Mouse (Mus musculus): ENCODE results near the gene Scd2. TPM values are rescaled to one million over a fixed set of nuclear protein-coding genes. Genes with fewer than 3 reads are reported as not detected.

Scd2 gene
- polyA plus RNA-seq, 1 experiment from 2014 or later, result 224 TPM

DNA sequence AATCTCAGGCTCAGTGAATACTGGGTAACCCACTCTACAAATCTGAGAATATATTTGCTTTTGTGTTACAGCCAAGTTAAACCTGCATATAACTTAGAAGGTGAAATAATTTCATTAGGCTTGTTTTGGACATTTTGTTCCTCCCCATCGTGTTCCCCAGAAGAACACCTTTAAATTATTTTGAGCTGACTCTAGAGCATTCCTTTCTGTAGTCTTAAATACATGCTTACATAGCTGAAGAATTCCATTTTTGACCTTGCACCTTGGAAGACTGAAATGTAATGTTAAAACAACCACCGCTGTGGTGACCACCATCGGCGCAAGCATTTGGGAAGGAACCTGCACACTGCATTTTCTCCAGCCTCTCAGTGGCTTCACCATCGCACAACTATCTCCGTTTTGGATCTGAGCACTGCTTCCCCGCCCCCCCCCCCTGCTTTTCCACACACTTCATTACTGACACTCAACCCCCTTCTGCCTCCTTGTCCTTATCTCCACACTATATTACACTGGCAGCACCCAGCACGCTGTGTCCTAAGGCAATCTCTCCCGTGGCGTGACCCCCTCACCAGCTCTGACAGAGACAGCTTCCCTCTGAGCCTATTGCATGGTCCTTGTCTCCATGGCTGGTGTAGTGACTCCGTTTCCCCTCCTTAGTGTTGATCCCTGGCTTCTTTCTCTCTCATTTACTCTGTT, 5.9 kb upstream of the Scd2 start:
- Histone ChIP-seq H3K4me3 (ENCODE audit: low read depth, low read length) (no peak overlapping the region), H3K27ac (replicated peaks; ENCODE audit: low read depth, low read length) (no peak overlapping the region), H3K27me3 (replicated peaks; ENCODE audit: control insufficient read depth, insufficient read depth, low read length) (no peaks in the 10 kb centered on the region), H3K4me1 (ENCODE audit: control insufficient read depth, insufficient read depth, low read length) (peaks cover 23% of the 10 kb centered on the region), H3K36me3 (ENCODE audit: control insufficient read depth, insufficient read depth, low read length) (no peaks in the 10 kb centered on the region), H3K9me3 (ENCODE audit: control insufficient read depth, low read length) (no peaks in the 10 kb centered on the region), H3K9ac (ENCODE audit: low read depth, low read length) (no peak overlapping the region), H3K4me2 (ENCODE audit: low read depth, low read length) (no peak overlapping the region)
- no peak for ATAC-seq (ENCODE audit: low read depth)
- WGBS, result 64% methylated on average over 11 of the region's 11 CpGs
- DNase-seq (ENCODE audit: low spot score), result no peak

GRCm38 (mm10) chr19:44292083-44292482, 1.4 kb upstream of the Scd2 start:
- Histone ChIP-seq H3K9me3 (ENCODE audit: control insufficient read depth, low read length) (no peaks in the 10 kb centered on the region), H3K4me3 (ENCODE audit: low read depth, low read length) (no peak overlapping the region), H3K4me2 (ENCODE audit: low read depth, low read length) (no peak overlapping the region), H3K9ac (ENCODE audit: low read depth, low read length) (no peak overlapping the region), H3K27me3 (replicated peaks; ENCODE audit: control insufficient read depth, insufficient read depth, low read length) (no peaks in the 10 kb centered on the region), H3K4me1 (ENCODE audit: control insufficient read depth, insufficient read depth, low read length) (peaks cover 17% of the 10 kb centered on the region), H3K36me3 (ENCODE audit: control insufficient read depth, insufficient read depth, low read length) (peaks cover 23% of the 10 kb centered on the region), H3K27ac (replicated peaks; ENCODE audit: low read depth, low read length) (no peak overlapping the region)
- ATAC-seq (ENCODE audit: low read depth) (no peak), DNase-seq (ENCODE audit: low spot score) (no peak)
- WGBS, result 73% methylated on average over 2 of the region's 2 CpGs

- Histone ChIP-seq H3K9me3 (ENCODE audit: control insufficient read depth, low read length) (no peaks in the 10 kb centered on the region), H3K4me1 (ENCODE audit: control insufficient read depth, insufficient read depth, low read length) (peaks cover 20% of the 10 kb centered on the region), H3K4me2 (ENCODE audit: low read depth, low read length) (peak overlapping the region; percentile 82), H3K4me3 (ENCODE audit: low read depth, low read length) (no peak overlapping the region), H3K9ac (ENCODE audit: low read depth, low read length) (no peak overlapping the region), H3K36me3 (ENCODE audit: control insufficient read depth, insufficient read depth, low read length) (peaks cover 27% of the 10 kb centered on the region), H3K27me3 (replicated peaks; ENCODE audit: control insufficient read depth, insufficient read depth, low read length) (no peaks in the 10 kb centered on the region), H3K27ac (replicated peaks; ENCODE audit: low read depth, low read length) (peak overlapping the region; percentile 95)
- no peak for ATAC-seq (ENCODE audit: low read depth)
- DNase-seq (ENCODE audit: low spot score), result no peak
- 57% methylated on average over 3 of the region's 3 CpGs for WGBS
Observed at GRCm38 (mm10) chr19:44292483-44292882, 991 bp upstream of the Scd2 start.

DNA sequence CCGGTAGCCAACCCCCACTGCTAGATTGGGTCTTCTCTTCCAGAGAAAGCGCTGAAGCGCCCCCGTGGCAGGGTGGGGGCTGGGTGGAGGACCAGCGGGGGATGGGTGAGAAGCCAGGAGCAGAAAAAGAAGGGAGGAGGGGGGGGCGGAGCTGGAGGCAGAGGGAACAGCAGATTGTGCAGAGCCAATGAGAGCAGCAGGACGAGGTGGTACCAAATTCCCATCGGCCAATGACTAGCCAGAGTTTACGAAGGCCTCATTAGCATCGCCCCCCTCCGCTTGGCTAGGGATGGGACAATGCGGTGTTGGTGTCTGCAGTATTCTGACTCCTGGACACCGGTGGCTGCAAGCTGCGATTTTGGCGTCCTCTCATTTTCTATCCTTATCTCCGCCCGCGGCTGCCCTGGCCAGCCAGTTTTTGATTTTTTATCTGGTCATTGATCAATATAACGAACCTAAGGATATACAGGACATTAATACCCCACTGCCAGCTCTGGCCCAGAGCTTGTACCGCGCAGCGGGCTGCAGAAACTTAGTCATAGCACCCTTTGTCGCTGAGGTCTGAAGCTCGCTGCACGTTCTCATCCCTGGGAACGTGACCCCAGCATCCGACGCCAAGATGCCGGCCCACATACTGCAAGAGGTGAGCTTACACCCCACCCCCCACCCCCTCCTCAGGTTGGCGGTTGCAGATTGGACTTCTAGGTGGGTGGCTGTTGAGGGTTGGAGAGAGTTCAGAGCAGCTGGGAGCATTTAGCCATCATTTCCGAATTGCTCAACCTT, 486 bp downstream of the Scd2 start:
- H3K27me3 ChIP-seq (replicated peaks; ENCODE audit: control insufficient read depth, insufficient read depth, low read length), result no peaks in the 10 kb centered on the region
- H3K36me3 ChIP-seq (ENCODE audit: control insufficient read depth, insufficient read depth, low read length), result peaks cover 42% of the 10 kb centered on the region
- H3K27ac ChIP-seq (replicated peaks; ENCODE audit: low read depth, low read length), result peak overlapping the region; percentile 95
- H3K4me2 ChIP-seq (ENCODE audit: low read depth, low read length), result peak overlapping the region; percentile 82
- under 1% methylated on average over 27 of the region's 31 CpGs for WGBS
- peak; percentile 100 for DNase-seq (ENCODE audit: low spot score)
- peak overlapping the region; percentile 71 for H3K4me3 ChIP-seq (ENCODE audit: low read depth, low read length)
- peak overlapping the region; percentile 89 for H3K9ac ChIP-seq (ENCODE audit: low read depth, low read length)
- ATAC-seq (ENCODE audit: low read depth), result peak; percentile 98
- H3K9me3 ChIP-seq (ENCODE audit: control insufficient read depth, low read length), result no peaks in the 10 kb centered on the region
- H3K4me1 ChIP-seq (ENCODE audit: control insufficient read depth, insufficient read depth, low read length), result peaks cover 35% of the 10 kb centered on the region

DNA sequence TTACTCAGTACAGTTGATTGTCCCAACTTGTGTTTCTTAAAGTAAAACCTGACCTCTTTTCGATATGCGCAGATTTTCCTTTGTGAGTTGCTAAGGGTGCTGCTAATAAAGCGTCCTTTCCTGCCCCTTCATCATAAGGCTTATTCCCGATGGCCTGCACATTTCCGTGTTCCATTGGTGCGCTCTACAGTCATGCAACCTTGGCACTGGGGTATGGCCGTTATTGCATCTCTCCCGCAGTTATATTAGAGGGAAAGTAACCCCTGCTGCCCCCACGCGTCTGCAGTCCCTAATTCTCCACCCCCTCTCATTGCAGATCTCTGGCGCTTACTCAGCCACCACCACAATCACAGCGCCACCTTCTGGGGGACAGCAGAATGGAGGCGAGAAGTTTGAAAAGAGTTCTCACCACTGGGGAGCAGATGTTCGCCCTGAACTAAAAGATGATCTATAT, 1.1 kb downstream of the Scd2 start:
- H3K9ac ChIP-seq (ENCODE audit: low read depth, low read length), result peak overlapping the region; percentile 89
- H3K27ac ChIP-seq (replicated peaks; ENCODE audit: low read depth, low read length), result peak overlapping the region; percentile 95
- peaks cover 48% of the 10 kb centered on the region for H3K36me3 ChIP-seq (ENCODE audit: control insufficient read depth, insufficient read depth, low read length)
- peak overlapping the region; percentile 71 for H3K4me3 ChIP-seq (ENCODE audit: low read depth, low read length)
- under 1% methylated on average over 14 of the region's 14 CpGs for WGBS
- H3K4me2 ChIP-seq (ENCODE audit: low read depth, low read length), result peak overlapping the region; percentile 82
- H3K4me1 ChIP-seq (ENCODE audit: control insufficient read depth, insufficient read depth, low read length), result peaks cover 37% of the 10 kb centered on the region
- ATAC-seq (ENCODE audit: low read depth), result peak; percentile 39
- no peaks in the 10 kb centered on the region for H3K9me3 ChIP-seq (ENCODE audit: control insufficient read depth, low read length)
- H3K27me3 ChIP-seq (replicated peaks; ENCODE audit: control insufficient read depth, insufficient read depth, low read length), result no peaks in the 10 kb centered on the region
- DNase-seq (ENCODE audit: low spot score), result peak; percentile 96

DNA sequence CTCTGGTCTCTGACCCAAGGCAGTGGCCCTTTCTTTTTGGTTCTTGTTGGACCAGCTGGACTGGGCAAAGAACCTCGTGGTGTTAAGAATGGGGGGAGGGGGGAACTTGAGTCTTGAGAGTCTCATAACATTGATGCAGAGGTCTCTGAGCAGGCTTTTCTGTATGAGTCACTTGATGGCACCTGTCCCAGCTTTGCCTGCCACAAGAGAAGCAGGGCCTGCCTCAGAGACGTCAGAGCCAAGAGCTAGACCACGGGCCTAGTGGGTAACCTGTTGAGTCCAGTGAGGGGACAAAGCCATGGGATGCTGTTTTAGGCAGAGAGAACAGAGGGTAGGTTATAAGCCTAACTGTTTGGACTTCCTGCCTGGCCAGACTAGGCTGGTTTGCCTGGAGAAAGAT, 1.8 kb downstream of the Scd2 start:
- H3K4me1 ChIP-seq (ENCODE audit: control insufficient read depth, insufficient read depth, low read length), result peaks cover 40% of the 10 kb centered on the region
- no peak overlapping the region for H3K27ac ChIP-seq (replicated peaks; ENCODE audit: low read depth, low read length)
- no peaks in the 10 kb centered on the region for H3K9me3 ChIP-seq (ENCODE audit: control insufficient read depth, low read length)
- H3K4me3 ChIP-seq (ENCODE audit: low read depth, low read length), result peak overlapping the region; percentile 71
- peak overlapping the region; percentile 82 for H3K4me2 ChIP-seq (ENCODE audit: low read depth, low read length)
- H3K9ac ChIP-seq (ENCODE audit: low read depth, low read length), result peak overlapping the region; percentile 89
- H3K36me3 ChIP-seq (ENCODE audit: control insufficient read depth, insufficient read depth, low read length), result peaks cover 55% of the 10 kb centered on the region
- WGBS, result 7% methylated on average over 3 of the region's 3 CpGs
- ATAC-seq (ENCODE audit: low read depth), result no peak
- H3K27me3 ChIP-seq (replicated peaks; ENCODE audit: control insufficient read depth, insufficient read depth, low read length), result no peaks in the 10 kb centered on the region
- DNase-seq (ENCODE audit: low spot score), result peak; percentile 57

GRCm38 (mm10) chr19:44295741-44296140, 2.3 kb downstream of the Scd2 start:
- Histone ChIP-seq H3K4me2 (ENCODE audit: low read depth, low read length) (peak overlapping the region; percentile 82), H3K9ac (ENCODE audit: low read depth, low read length) (peak overlapping the region; percentile 89), H3K27me3 (replicated peaks; ENCODE audit: control insufficient read depth, insufficient read depth, low read length) (no peaks in the 10 kb centered on the region), H3K9me3 (ENCODE audit: control insufficient read depth, low read length) (no peaks in the 10 kb centered on the region), H3K27ac (replicated peaks; ENCODE audit: low read depth, low read length) (no peak overlapping the region), H3K4me3 (ENCODE audit: low read depth, low read length) (peak overlapping the region; percentile 71), H3K36me3 (ENCODE audit: control insufficient read depth, insufficient read depth, low read length) (peaks cover 59% of the 10 kb centered on the region), H3K4me1 (ENCODE audit: control insufficient read depth, insufficient read depth, low read length) (peaks cover 40% of the 10 kb centered on the region)
- DNase-seq (ENCODE audit: low spot score) (peak; percentile 85), ATAC-seq (ENCODE audit: low read depth) (0 out of 2 replicates have a peak, but pooled peaks have one; percentile 12)
- 6% methylated on average over 4 of the region's 4 CpGs for WGBS

- DNase-seq (ENCODE audit: low spot score), result no peak
- H3K36me3 ChIP-seq (ENCODE audit: control insufficient read depth, insufficient read depth, low read length), result peaks cover 64% of the 10 kb centered on the region
- H3K4me1 ChIP-seq (ENCODE audit: control insufficient read depth, insufficient read depth, low read length), result peaks cover 40% of the 10 kb centered on the region
- ATAC-seq (ENCODE audit: low read depth), result no peak
- peak overlapping the region; percentile 82 for H3K4me2 ChIP-seq (ENCODE audit: low read depth, low read length)
- no peaks in the 10 kb centered on the region for H3K27me3 ChIP-seq (replicated peaks; ENCODE audit: control insufficient read depth, insufficient read depth, low read length)
- peak overlapping the region; percentile 89 for H3K9ac ChIP-seq (ENCODE audit: low read depth, low read length)
- H3K4me3 ChIP-seq (ENCODE audit: low read depth, low read length), result peak overlapping the region; percentile 71
- no peaks in the 10 kb centered on the region for H3K9me3 ChIP-seq (ENCODE audit: control insufficient read depth, low read length)
- 17% methylated on average over 7 of the region's 7 CpGs for WGBS
- H3K27ac ChIP-seq (replicated peaks; ENCODE audit: low read depth, low read length), result 0 out of 2 replicates have a peak overlapping the region, but pooled peaks have one; percentile 16
Observed at GRCm38 (mm10) chr19:44296186-44296585, 2.7 kb downstream of the Scd2 start.

All from embryonic facial prominence, embryonic 14.5 days (tissue).